Mouse (Mus musculus) lung, postnatal 0 days (tissue): ENCODE measurements at regions not wholly inside any gene's neighbourhood (a gene's known extent, or its start where the extent isn't known, plus 50 kb on each side); places are given as distances from the start of the nearest gene placed in this dataset.

Experiments used
- ATAC-seq: fragments of 200-750 bp; cut with Nextera tagmentation; 2 replicates; pipeline ENCODE4 v1.8.0; 2017; ENCODE audit warnings: moderate library complexity
- DNase-seq: peaks from one replicate; pipeline ENCODE4 v3.0.0-alpha.2; 2016; ENCODE audit warnings: low spot score
- H3K27ac ChIP-seq: fragments of 300-500 bp; sonication (generic); 2 replicates; pipeline ENCODE4 v1.5.1; 2014; ENCODE audit warnings: antibody characterized with exemption, mild to moderate bottlenecking, low read length, mixed read lengths
- H3K27me3 ChIP-seq: fragments of 300-500 bp; sonication (generic); replicated peaks from 2 replicates; pipeline ENCODE4 v1.6.1; 2014; ENCODE audit warnings: low read length, mixed read lengths; ENCODE audit not compliant: insufficient read depth
- H3K36me3 ChIP-seq: fragments of 300-500 bp; sonication (generic); 2 replicates; pipeline ENCODE4 v1.6.1; 2014; ENCODE audit warnings: low read length, mixed read lengths; ENCODE audit not compliant: insufficient read depth
- H3K4me1 ChIP-seq: fragments of 300-500 bp; sonication (generic); 2 replicates; pipeline ENCODE4 v1.6.1; 2014; ENCODE audit warnings: antibody characterized with exemption, low read depth, low read length, mixed read lengths; ENCODE audit not compliant: insufficient read depth
- H3K4me2 ChIP-seq: fragments of 300-500 bp; sonication (generic); replicated peaks from 2 replicates; pipeline ENCODE4 v1.6.1; 2014; ENCODE audit warnings: low read depth, mild to moderate bottlenecking, low read length, moderate library complexity, mixed read lengths
- H3K4me3 ChIP-seq: fragments of 300-500 bp; sonication (generic); 2 replicates; pipeline ENCODE4 v1.5.1; 2014; ENCODE audit warnings: low read depth, low read length
- H3K9ac ChIP-seq: fragments of 300-500 bp; sonication (generic); replicated peaks from 2 replicates; pipeline ENCODE4 v1.6.1; 2014; ENCODE audit warnings: low read depth, mild to moderate bottlenecking
- H3K9me3 ChIP-seq: fragments of 300-500 bp; sonication (generic); 2 replicates; pipeline ENCODE4 v1.6.1; 2016; ENCODE audit warnings: low read length, mixed read lengths
- CTCF ChIP-seq: IDR thresholded peaks from 2 replicates; pipeline ENCODE4 v1.5.1; 2016; ENCODE audit warnings: antibody characterized with exemption, mild to moderate bottlenecking
- EP300 ChIP-seq: IDR thresholded peaks from 2 replicates; pipeline ENCODE4 v1.6.1; 2016; ENCODE audit warnings: antibody characterized with exemption, mild to moderate bottlenecking, control low read depth
- WGBS: fragments of 180-500 bp; shearing (Covaris S2); extraction: QIAGEN DNeasy Blood & Tissue Kit; methylation state at CpG from one replicate; pipeline ENCODE4 v1.1.7; 2014; 5-methylcytosine and 5-hydroxymethylcytosine counted together

- Histone ChIP-seq H3K9ac (no peak overlapping the region), H3K27ac (no peak overlapping the region), H3K9me3 (no peaks in the 10 kb centered on the region), H3K36me3 (no peaks in the 10 kb centered on the region), H3K4me1 (no peaks in the 10 kb centered on the region), H3K27me3 (no peaks in the 10 kb centered on the region), H3K4me3 (no peak overlapping the region), H3K4me2 (no peak overlapping the region)
- TF ChIP-seq EP300 = no peak
- TF ChIP-seq CTCF = no peak
- DNase-seq (no peak), ATAC-seq (no peak)
- WGBS = 75% methylated on average over 3 of the region's 3 CpGs
Measured at GRCm38 (mm10) chr17:63680479-63680878, 180.7 kb upstream of the Fbxl17 start.

- WGBS = 62% methylated on average over 9 of the region's 9 CpGs
- H3K9ac ChIP-seq = no peak overlapping the region
- H3K27ac ChIP-seq = no peak overlapping the region
- H3K4me2 ChIP-seq = no peak overlapping the region
- H3K36me3 ChIP-seq = no peaks in the 10 kb centered on the region
- H3K4me1 ChIP-seq = no peaks in the 10 kb centered on the region
- no peak for ATAC-seq
- TF ChIP-seq CTCF (no peak), EP300 (no peak)
- H3K4me3 ChIP-seq = no peak overlapping the region
- no peaks in the 10 kb centered on the region for H3K9me3 ChIP-seq
- H3K27me3 ChIP-seq = no peaks in the 10 kb centered on the region
- no peak for DNase-seq
Measured at GRCm38 (mm10) chr17:63683345-63683744, 179.5 kb upstream of the Fer start.

DNA sequence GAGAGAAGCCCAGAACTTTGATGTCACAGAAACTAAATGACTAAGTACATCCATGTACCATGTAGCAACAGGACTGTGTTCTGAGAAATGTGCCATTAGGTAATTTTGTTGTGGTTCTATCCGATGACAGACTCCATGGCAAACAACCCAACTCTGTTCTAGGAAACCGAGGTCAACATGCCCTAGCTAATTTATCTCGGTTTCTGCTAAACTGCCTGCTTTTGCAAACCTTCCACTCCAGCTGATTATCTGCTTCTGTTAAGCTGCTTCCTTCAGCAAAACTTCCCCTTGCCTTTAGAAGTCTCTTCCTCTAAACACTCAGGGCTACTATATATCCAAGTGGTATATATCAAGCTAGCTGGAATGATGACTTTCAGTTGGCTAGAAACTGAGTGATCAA is 178.8 kb upstream of the Fer start:
- Histone ChIP-seq H3K4me3 (no peak overlapping the region), H3K27me3 (no peaks in the 10 kb centered on the region), H3K4me1 (no peaks in the 10 kb centered on the region), H3K27ac (no peak overlapping the region), H3K36me3 (no peaks in the 10 kb centered on the region), H3K9me3 (no peaks in the 10 kb centered on the region), H3K4me2 (no peak overlapping the region), H3K9ac (no peak overlapping the region)
- no peak for DNase-seq
- 66% methylated on average over 3 of the region's 3 CpGs for WGBS
- no peak for TF ChIP-seq CTCF
- no peak for TF ChIP-seq EP300
- no peak for ATAC-seq

- H3K9me3 ChIP-seq = no peaks in the 10 kb centered on the region
- H3K27me3 ChIP-seq = no peaks in the 10 kb centered on the region
- TF ChIP-seq EP300 (no peak), CTCF (no peak)
- 66% methylated on average over 4 of the region's 4 CpGs for WGBS
- H3K27ac ChIP-seq = no peak overlapping the region
- DNase-seq (no peak), ATAC-seq (no peak)
- H3K4me3 ChIP-seq = no peak overlapping the region
- H3K36me3 ChIP-seq = no peaks in the 10 kb centered on the region
- no peak overlapping the region for H3K9ac ChIP-seq
- H3K4me2 ChIP-seq = no peak overlapping the region
- H3K4me1 ChIP-seq = no peaks in the 10 kb centered on the region
Measured at GRCm38 (mm10) chr17:63685956-63686355, 176.9 kb upstream of the Fer start.

- no peaks in the 10 kb centered on the region for H3K4me1 ChIP-seq
- H3K27ac ChIP-seq = no peak overlapping the region
- H3K36me3 ChIP-seq = no peaks in the 10 kb centered on the region
- TF ChIP-seq CTCF (no peak), EP300 (no peak)
- 76% methylated on average over 4 of the region's 4 CpGs for WGBS
- H3K27me3 ChIP-seq = no peaks in the 10 kb centered on the region
- DNase-seq = no peak
- ATAC-seq = no peak
- no peaks in the 10 kb centered on the region for H3K9me3 ChIP-seq
- H3K9ac ChIP-seq = no peak overlapping the region
- H3K4me2 ChIP-seq = no peak overlapping the region
- H3K4me3 ChIP-seq = no peak overlapping the region
Measured at GRCm38 (mm10) chr17:63686361-63686760, 176.5 kb upstream of the Fer start.

- Histone ChIP-seq H3K36me3 (no peaks in the 10 kb centered on the region), H3K9me3 (no peaks in the 10 kb centered on the region), H3K27me3 (no peaks in the 10 kb centered on the region), H3K9ac (no peak overlapping the region), H3K4me1 (no peaks in the 10 kb centered on the region), H3K4me2 (no peak overlapping the region), H3K27ac (no peak overlapping the region), H3K4me3 (no peak overlapping the region)
- WGBS = 73% methylated on average over 8 of the region's 8 CpGs
- DNase-seq (no peak), ATAC-seq (no peak)
- TF ChIP-seq EP300 (no peak), CTCF (no peak)
Measured at GRCm38 (mm10) chr17:63689291-63689690, 173.6 kb upstream of the Fer start.
